Mouse (Mus musculus) brain, embryonic 14.5 days (tissue): Measurements from ENCODE around the gene Efcab11. TPM values are rescaled to one million over a fixed set of nuclear protein-coding genes. Genes with fewer than 3 reads are reported as not detected.

ENCODE experiments used
- DNase-seq: peaks from one replicate; pipeline ENCODE4 v3.0.0-alpha.2; 2011; ENCODE audit warnings: low read depth
- CTCF ChIP-seq: fragments of 200-500 bp; IDR thresholded peaks from 2 replicates; pipeline ENCODE4 v1.5.1; 2012; ENCODE audit warnings: inconsistent platforms, mild to moderate bottlenecking, moderate library complexity, borderline replicate concordance; ENCODE audit not compliant: insufficient read depth, insufficient read length; ENCODE audit errors: extremely low read depth
- POLR2A ChIP-seq: fragments of 200-500 bp; IDR thresholded peaks from 2 replicates; pipeline ENCODE4 v1.6.1; 2012; ENCODE audit warnings: mild to moderate bottlenecking, inconsistent platforms, borderline replicate concordance; ENCODE audit not compliant: poor library complexity, insufficient read depth, insufficient read length, severe bottlenecking; ENCODE audit errors: extremely low read depth
- polyA plus RNA-seq: library from polyadenylated mRNA; depleted of rRNA; stranded (reverse); fragments of >200 nt; gene quantifications from 2 replicates; pipeline ENCODE4 v1.2.3, GENCODE M21; 2012; rRNA removed

The Efcab11 gene
- polyA plus RNA-seq, 1 experiment: 3.8 TPM

- DNase-seq: peak; percentile 69
- TF ChIP-seq CTCF (no peak), POLR2A (no peak)
Observed at GRCm38 (mm10) chr12:99652459-99652858, 231.8 kb downstream of the Efcab11 start.

- TF ChIP-seq CTCF (no peak), POLR2A (no peak)
Observed at GRCm38 (mm10) chr12:99649732-99650131, 234.5 kb downstream of the Efcab11 start.

GRCm38 (mm10) chr12:99648781-99649180 is 235.5 kb downstream of the Efcab11 start:
- TF ChIP-seq CTCF: no peak
- TF ChIP-seq POLR2A: no peak
- no peak for DNase-seq

More at GRCm38 (mm10) chr12:99649732-99650131, 234.5 kb downstream of the Efcab11 start:
- DNase-seq: no peak

- TF ChIP-seq POLR2A (no peak), CTCF (no peak)
- DNase-seq: no peak
Observed at GRCm38 (mm10) chr12:99646556-99647354, 237.5 kb downstream of the Efcab11 start.

GRCm38 (mm10) chr12:99645418-99645817 is 238.8 kb downstream of the Efcab11 start:
- DNase-seq: no peak
- no peak for TF ChIP-seq CTCF
- no peak for TF ChIP-seq POLR2A

- DNase-seq: no peak
- no peak for TF ChIP-seq CTCF
- TF ChIP-seq POLR2A: no peak
Observed at GRCm38 (mm10) chr12:99644966-99645365, 239.3 kb downstream of the Efcab11 start.

Other genes with a start within 250 kb of the Efcab11 start
- gene Tdp1, start 78 bp upstream of the Efcab11 start, polyA plus RNA-seq: 47.3 and 57.5 TPM in 2 replicates
- gene Kcnk13, start 80.1 kb upstream of the Efcab11 start, polyA plus RNA-seq: 0.41 and 0.48 TPM in 2 replicates
- 108 and 128 TPM in 2 replicates for gene Psmc1, start 225.7 kb upstream of the Efcab11 start, polyA plus RNA-seq